Mouse (Mus musculus): ENCODE data around the gene Pex14.

Gene Pex14

GRCm38 (mm10) chr4:149049351-149050159 lies 50.1 kb downstream of the Pex14 start:
- peak; percentile 48 for DNase-seq

- peak; percentile 45 for DNase-seq
Measured at GRCm38 (mm10) chr4:149048625-149049228, 50.9 kb downstream of the Pex14 start.

GRCm38 (mm10) chr4:149047360-149047759 lies 52.3 kb downstream of the Pex14 start:
- DNase-seq, result peak; percentile 87

- DNase-seq, result no peak
Measured at GRCm38 (mm10) chr4:149045885-149046284, 53.8 kb downstream of the Pex14 start.

- no peak for DNase-seq
Measured at GRCm38 (mm10) chr4:149040289-149040688, 59.4 kb downstream of the Pex14 start.

- no peak for DNase-seq
Measured at GRCm38 (mm10) chr4:149037706-149038105, 62.0 kb downstream of the Pex14 start.

GRCm38 (mm10) chr4:149036592-149036991 lies 63.1 kb downstream of the Pex14 start:
- no peak for DNase-seq

GRCm38 (mm10) chr4:149031507-149031906 lies 68.2 kb downstream of the Pex14 start:
- peak; percentile 48 for DNase-seq

GRCm38 (mm10) chr4:149027571-149027970 lies 72.1 kb downstream of the Pex14 start:
- DNase-seq, result no peak

- DNase-seq, result no peak
Measured at GRCm38 (mm10) chr4:149025242-149025641, 74.4 kb downstream of the Pex14 start.

- DNase-seq, result no peak
Measured at GRCm38 (mm10) chr4:149021021-149021420, 78.7 kb downstream of the Pex14 start.

GRCm38 (mm10) chr4:149019456-149019855 lies 80.2 kb downstream of the Pex14 start:
- no peak for DNase-seq

GRCm38 (mm10) chr4:149006756-149007155 lies 92.9 kb downstream of the Pex14 start:
- DNase-seq, result no peak

- no peak for DNase-seq
Measured at GRCm38 (mm10) chr4:149006107-149006506, 93.6 kb downstream of the Pex14 start.

- DNase-seq, result peak; percentile 21
Measured at GRCm38 (mm10) chr4:149002441-149003093, 97.1 kb downstream of the Pex14 start.

- DNase-seq, result no peak
Measured at GRCm38 (mm10) chr4:149001515-149001914, 98.2 kb downstream of the Pex14 start.

- no peak for DNase-seq
Measured at GRCm38 (mm10) chr4:149000746-149001145, 98.9 kb downstream of the Pex14 start.

- DNase-seq, result no peak
Measured at GRCm38 (mm10) chr4:148993948-148994347, 105.7 kb downstream of the Pex14 start.

- no peak for DNase-seq
Measured at GRCm38 (mm10) chr4:148990038-148990437, 109.6 kb downstream of the Pex14 start.

GRCm38 (mm10) chr4:148985541-148986476 lies 113.9 kb downstream of the Pex14 start:
- no peak for DNase-seq

- no peak for DNase-seq
Measured at GRCm38 (mm10) chr4:148984701-148985540, 114.8 kb downstream of the Pex14 start.

- no peak for DNase-seq
Measured at GRCm38 (mm10) chr4:148982274-148982673, 117.4 kb downstream of the Pex14 start.
